Mouse (Mus musculus) myocyte (in vitro differentiated cells): ENCODE measurements around the gene Cpne9.
"Not testable (repeated sequence)": the region's sequence is repeated elsewhere in the genome, so short reads cannot be mapped to it uniquely, and the experiment has no call there.

Source experiments
- CEBPB ChIP-seq: IDR thresholded peaks from 2 replicates; pipeline ENCODE4 v1.6.1; 2011; ENCODE audit warnings: mild to moderate bottlenecking, moderate library complexity; ENCODE audit not compliant: poor library complexity, insufficient read depth, severe bottlenecking
- E2F4 ChIP-seq: IDR thresholded peaks from one replicate; pipeline ENCODE4 v1.6.1; 2011; ENCODE audit warnings: mild to moderate bottlenecking, control low read depth, moderate library complexity; ENCODE audit not compliant: insufficient read depth
- MAX ChIP-seq: IDR thresholded peaks from one replicate; pipeline ENCODE4 v1.6.1; 2011; ENCODE audit warnings: low read depth, mild to moderate bottlenecking, control low read depth
- MYOD1 ChIP-seq, 3 experiments: IDR thresholded peaks; one replicate each; pipeline ENCODE4 v1.6.1; 2011; ENCODE audit warnings: control low read depth in 2 of 3, low read depth in 2 of 3, mild to moderate bottlenecking in 2 of 3, moderate library complexity in 1 of 3; ENCODE audit not compliant: insufficient read length in 2 of 3, control insufficient read depth in 1 of 3
- MYOG ChIP-seq, 3 experiments: IDR thresholded peaks; one replicate each; pipeline ENCODE4 v1.6.1; 2011; ENCODE audit warnings: control low read depth in 2 of 3, low read depth in 2 of 3, mild to moderate bottlenecking in 2 of 3; ENCODE audit not compliant: insufficient read length in 2 of 3, control insufficient read depth in 1 of 3, insufficient read depth in 1 of 3
- POLR2A ChIP-seq: IDR thresholded peaks from one replicate; pipeline ENCODE4 v1.6.1; 2011; ENCODE audit warnings: low read depth, mild to moderate bottlenecking, control low read depth, moderate library complexity; ENCODE audit not compliant: insufficient read length
- POLR2AphosphoS2 ChIP-seq: IDR thresholded peaks from one replicate; pipeline ENCODE4 v1.6.1; 2011; ENCODE audit warnings: low read depth, control low read depth; ENCODE audit not compliant: insufficient read length
- SRF ChIP-seq: IDR thresholded peaks from one replicate; pipeline ENCODE4 v1.6.1; 2011; ENCODE audit warnings: low read depth; ENCODE audit not compliant: control insufficient read depth, insufficient read length
- TCF12 ChIP-seq: IDR thresholded peaks from one replicate; pipeline ENCODE4 v1.6.1; 2011; ENCODE audit warnings: mild to moderate bottlenecking, control low read depth; ENCODE audit not compliant: poor library complexity, insufficient read depth, severe bottlenecking

DNA sequence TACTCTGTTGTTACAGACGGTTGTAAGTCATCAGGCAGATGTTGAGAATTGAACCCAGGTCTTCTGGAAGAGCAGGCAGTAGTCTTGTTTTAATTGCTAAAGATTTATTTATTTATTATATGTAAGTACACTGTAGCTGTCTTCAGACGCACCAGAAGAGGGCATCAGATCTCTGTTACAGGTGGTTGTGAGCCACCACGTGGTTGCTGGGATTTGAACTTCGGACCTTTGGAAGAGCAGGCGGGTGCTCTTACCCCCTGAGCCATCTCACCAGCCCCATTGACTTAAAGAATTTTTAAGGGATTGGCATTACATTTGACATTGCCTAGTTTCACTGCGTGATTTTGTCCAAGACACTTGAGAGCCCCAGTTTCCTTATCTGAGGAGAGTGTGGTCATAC, 50.6 kb downstream of the Cpne9 start:
- TF ChIP-seq POLR2A; MYOG (IDR thresholded peaks at IDR 0.05; ENCODE audit: control insufficient read depth in 1 of 3, insufficient read depth in 1 of 3, insufficient read length in 2 of 3, low read depth in 2 of 3); MAX; POLR2AphosphoS2; MYOD1 (IDR thresholded peaks at IDR 0.05; ENCODE audit: control insufficient read depth in 1 of 3, insufficient read length in 2 of 3, low read depth in 2 of 3); E2F4; TCF12; CEBPB; SRF: not testable (repeated sequence)
